Mouse (Mus musculus): ENCODE data around the gene Tfam.

Tfam gene

DNA sequence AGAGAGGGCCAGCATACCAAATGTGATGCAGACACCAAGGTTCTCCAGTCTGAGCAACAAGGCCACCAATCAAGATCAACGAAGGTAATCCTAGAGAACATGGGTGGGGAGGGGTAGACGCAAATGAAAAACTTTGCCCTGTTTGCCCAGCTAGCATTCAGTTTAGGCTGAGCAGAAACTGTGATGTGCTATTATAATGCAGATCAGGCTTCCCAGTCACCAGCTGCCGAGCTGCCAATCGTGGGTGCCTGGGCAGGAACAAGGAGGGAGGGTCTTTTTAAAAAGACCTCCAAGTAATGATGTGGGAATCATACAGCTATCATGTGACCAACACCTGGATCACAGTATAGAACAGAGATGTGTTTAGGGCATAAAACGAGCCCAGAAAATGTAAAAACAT, 15.0 kb downstream of the Tfam start:
- DNase-seq: no peak

DNA sequence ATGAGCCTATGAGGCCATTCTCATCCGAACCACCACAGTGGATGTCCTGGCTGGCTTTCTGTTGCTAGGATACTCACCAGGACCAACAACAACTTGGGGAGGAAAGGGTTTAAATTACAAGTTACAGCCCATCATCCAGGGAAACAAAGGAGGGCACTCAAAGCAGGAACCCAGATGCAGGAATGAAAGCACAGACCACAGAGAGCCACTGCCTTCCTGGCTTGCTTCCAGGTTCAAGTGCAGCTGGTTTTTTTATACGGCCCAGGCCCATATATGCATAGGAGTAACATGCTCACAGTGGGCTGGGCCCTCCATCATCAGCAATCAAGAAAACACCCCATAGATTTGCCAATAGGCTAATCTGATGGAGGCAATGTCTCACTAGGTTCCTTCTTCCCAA, 15.4 kb downstream of the Tfam start:
- DNase-seq: no peak

DNA sequence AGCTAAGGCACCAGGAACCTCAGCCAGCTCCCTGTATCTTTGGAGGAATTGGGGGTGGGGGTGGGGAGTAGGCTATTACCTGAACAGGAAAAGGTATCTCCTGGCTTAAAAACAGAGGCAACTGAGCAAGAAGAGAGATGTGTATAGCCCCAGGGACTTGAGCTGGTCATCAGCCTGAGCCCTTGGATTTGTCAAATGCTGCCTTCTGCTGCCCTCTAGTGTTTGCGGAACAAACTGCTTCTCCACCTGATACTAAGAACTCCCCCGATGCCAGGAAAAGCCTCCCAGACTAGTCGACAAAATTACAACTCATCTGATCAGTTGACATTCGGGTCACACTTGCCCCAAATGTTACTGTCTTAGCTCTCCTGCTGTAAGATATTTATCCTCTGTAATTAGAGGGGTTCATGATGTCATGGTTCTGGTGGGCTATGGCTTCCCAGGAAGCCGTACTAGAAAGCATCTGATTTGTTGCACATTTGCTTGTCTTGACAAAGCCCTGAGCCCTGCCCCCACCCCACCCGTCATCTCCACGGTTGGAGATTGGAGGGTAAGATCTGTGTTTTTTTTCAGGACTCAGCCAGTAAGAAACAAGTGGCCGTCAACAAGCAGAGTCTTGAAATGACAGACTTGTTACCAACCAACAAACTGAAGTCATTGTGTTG, 19.7 kb downstream of the Tfam start:
- peak; percentile 89 to 90 for DNase-seq

DNA sequence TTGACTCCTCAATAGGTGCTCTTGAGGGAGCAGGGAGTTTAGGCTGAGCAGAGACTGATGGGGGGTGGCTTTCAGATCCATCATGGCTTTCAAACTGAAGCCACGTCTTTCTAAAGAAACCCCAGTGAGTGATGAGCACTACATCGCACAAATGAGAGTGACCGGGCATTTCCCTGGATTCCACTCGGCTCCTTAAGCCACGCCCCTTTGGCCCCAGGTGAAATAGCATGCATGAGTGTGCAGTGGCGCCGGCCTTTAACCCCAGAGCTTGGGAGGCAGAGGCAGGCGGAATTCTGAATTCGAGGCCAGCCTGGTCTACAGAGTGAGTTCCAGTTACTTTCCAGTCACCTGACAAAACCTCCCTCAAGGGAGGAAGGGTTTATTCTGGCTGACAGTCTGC, 22.1 kb downstream of the Tfam start:
- DNase-seq: no peak

DNA sequence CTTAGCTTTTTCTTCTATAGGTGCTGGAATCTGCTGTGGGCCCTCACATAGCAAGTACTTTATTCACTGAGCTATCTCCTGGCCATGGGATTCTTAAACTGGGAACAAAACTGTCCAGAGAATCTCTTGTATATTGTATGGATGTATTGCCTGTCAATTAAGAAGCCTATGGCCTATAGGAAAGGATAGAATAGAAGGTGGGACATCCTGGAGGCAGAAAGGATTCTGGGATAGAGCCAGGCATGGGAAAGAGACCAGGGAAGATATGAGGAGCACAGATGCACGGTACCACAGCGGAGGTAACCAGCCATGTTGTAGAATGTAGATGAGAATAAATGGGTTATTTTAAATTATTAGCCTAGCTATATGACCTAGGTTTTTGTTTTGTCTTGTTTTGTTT, 36.6 kb downstream of the Tfam start:
- DNase-seq: no peak

GRCm38 (mm10) chr10:71200964-71201363, 37.1 kb downstream of the Tfam start:
- no peak for DNase-seq

GRCm38 (mm10) chr10:71198676-71199075, 39.4 kb downstream of the Tfam start:
- peak; percentile 76 to 82 for DNase-seq

- peak; percentile 25 to 40 for DNase-seq
These were observed 40.9 kb downstream of the Tfam start for GRCm38 (mm10) chr10:71197036-71197785.

DNA sequence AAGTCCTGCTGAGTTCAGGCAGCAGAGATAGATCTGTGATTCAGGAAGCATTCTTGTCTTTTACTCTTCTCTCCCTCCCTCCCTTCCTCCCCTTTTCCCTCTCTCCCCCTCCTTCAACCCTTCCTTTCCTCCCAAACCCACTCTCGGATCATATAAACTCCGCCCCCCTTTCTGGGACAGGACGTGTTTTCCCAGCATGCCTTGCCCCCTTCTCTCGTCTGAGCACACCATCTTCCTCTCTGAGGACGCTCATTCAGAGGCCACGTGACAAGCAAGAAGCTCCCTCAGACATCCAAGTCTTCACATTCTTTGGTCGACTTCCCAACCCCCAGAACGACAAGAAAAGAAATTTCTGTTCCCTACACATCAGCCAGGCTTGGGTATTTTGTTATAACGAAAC, 42.6 kb downstream of the Tfam start:
- DNase-seq: peak in 1 of 2 experiments; percentile 45

DNA sequence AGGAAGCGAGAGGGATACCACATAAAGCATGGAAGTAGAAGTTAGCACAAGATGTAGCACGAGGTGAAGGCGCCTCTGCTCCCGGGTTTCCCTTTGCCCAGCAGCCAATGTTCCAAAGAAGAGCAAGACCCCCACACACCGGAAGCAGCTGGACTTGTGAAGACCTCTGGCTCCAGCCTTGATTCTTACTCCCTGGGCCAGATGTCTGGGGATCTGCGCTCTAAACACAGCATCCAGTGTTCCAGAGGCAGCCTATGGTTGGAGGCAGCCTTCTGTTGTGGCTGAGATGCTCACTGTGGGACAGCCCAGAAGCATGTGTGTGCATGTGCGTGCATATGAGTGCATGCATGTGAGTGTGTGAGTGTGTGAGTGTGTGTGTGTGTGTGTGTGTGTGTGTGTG, 43.4 kb downstream of the Tfam start:
- DNase-seq: peak; percentile 43 to 54

DNA sequence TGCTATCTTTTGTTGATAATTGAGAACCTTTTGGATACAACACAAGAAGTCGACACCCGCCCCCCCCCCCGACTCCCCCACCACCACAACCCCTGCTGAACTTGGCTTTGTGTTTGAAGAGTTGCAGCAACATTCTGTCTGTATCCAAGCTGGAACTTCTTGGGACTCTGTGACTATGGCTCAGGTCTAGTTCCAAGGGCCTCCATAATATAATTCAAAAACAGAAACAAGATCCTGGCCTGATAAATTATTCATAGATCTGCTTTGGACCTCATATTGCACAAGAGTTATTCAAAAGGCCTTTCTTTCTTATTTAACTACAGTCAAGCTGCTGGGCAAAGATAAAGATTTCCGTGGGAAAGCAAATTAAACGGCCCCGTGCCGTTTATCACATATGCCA, 44.8 kb downstream of the Tfam start:
- no peak for DNase-seq

GRCm38 (mm10) chr10:71192886-71193285, 45.2 kb downstream of the Tfam start:
- DNase-seq: peak in 1 of 2 experiments; percentile 54

DNA sequence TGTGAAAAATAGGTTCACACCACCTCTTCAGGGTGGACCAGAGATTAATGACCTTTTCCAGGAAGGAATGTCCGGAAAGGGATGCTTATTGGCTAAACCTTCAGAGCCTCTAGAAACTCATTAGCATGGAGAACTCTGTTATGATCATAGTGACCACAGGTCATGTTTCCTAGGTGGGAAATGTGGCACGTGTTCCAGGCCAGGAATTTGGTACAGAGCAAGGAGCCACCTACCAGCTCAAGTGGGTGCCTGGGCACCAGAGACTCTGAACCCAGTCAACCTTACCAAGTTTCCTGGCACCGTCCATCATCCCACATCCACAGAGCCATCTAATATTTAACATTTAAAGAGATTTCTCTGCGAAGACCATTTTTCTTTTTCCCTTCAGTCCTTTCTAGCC, 49.4 kb downstream of the Tfam start:
- DNase-seq: no peak

DNA sequence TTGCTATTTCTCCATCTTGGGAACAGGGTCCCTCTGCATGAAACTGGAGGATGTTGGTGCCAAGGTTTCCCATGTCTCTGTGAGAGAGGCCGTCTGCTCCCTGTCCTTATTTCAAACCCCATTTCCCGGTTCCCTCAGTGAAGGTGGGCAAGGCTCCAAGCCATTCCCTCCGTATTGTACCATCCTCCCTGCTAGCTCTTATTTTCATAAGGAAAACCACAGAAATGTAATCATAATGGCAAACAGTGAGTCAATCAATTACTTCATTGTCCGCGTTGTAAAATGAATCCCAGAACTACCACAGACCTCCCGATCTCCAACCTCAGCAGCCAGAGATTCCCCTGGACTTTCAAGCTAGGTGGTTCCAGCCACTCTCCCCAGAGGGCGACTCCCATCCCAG, 53.0 kb downstream of the Tfam start:
- DNase-seq: no peak

GRCm38 (mm10) chr10:71183339-71184031, 54.6 kb downstream of the Tfam start:
- no peak for DNase-seq

DNA sequence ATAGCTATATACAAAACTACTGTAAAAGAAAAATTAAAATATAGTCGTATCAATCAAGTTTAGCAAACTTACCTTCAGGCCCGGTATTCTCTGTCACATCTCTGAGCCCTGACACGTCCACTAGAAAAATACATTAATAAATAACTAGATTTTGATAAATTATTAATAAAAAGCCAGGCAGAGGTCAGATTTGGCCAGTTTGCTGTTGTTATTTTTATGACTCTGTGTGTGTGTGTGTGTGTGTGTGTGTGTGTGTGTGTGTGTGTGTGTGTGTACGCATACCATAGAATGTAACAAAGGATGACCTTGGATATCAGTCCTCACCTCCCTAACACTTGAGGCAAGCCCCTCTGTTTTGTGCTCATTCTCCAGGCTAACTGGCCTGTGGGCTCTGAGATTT, 56.1 kb downstream of the Tfam start:
- no peak for DNase-seq

DNA sequence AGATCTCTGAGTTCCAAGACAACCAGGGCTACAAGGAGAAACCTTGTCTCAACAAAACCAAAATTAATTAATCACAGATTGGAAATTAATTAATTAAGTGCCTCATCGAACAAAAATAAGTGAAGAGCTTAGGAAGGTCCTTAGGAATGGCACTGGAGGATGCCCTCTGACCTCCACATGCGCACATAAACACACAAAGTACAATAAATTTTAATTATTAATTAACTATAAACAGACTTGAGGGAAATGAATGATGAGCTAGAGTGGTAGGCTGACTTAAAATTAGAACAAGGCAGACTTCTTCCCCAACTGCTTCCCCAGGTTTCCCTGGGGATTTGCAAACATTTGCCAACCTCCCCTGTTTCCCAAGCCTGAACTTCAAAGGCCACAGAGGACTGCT, 57.0 kb downstream of the Tfam start:
- DNase-seq: no peak

GRCm38 (mm10) chr10:71180057-71180456, 58.0 kb downstream of the Tfam start:
- no peak for DNase-seq

GRCm38 (mm10) chr10:71177201-71177600, 60.9 kb downstream of the Tfam start:
- DNase-seq: no peak

DNA sequence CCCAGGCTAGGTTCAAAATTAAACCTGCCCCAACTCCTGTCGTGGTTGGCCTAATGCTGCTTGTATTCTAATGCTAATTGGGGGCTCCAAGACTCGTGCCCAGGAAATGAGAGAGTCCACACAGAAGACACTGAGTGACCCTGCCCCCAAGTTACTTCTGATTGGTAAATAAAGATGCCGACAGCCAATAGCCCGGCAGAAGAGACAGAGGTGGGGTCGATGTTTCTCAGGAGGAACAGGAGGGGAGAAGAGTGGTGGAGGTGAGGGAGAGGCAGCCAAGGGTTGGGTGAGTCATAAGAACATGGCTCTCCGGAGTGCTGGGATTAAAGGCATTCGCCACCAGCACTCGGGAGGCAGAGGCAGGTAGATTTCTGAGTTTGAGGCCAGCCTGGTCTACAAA, 61.7 kb downstream of the Tfam start:
- DNase-seq: no peak

All from kidney, postnatal 4 days (tissue).